Mouse (Mus musculus) ovary, postnatal 10 days (tissue): ENCODE measurements around the gene Krtap9-5.

Experiments used
- DNase-seq: peaks from one replicate; pipeline ENCODE4 v3.0.0; 2022; ENCODE audit warnings: low spot score

The Krtap9-5 gene

GRCm38 (mm10) chr11:99948175-99948574 lies at the start of gene Krtap9-5:
Krtap9-5 (plus strand) TSS chr11:99948475.
- DNase-seq = no peak

GRCm38 (mm10) chr11:99907620-99908019 lies 40.7 kb upstream of the Krtap9-5 start, which contains the start of gene Krtap31-1:
Krtap31-1 (plus strand) TSS chr11:99907920.
- DNase-seq = no peak

GRCm38 (mm10) chr11:99914451-99914850 lies 33.8 kb upstream of the Krtap9-5 start, which contains the start of gene Gm11565:
Gm11565 (plus strand) TSS chr11:99914751.
- DNase-seq = no peak

GRCm38 (mm10) chr11:99935991-99936390 lies 12.3 kb upstream of the Krtap9-5 start, which contains the start of gene Krtap31-2:
Krtap31-2 (plus strand) TSS chr11:99936291.
- no peak for DNase-seq

- no peak for DNase-seq
These were observed 10.5 kb upstream of the Krtap9-5 start for GRCm38 (mm10) chr11:99937751-99938264.

GRCm38 (mm10) chr11:99964213-99964612 lies 15.9 kb downstream of the Krtap9-5 start:
- DNase-seq = no peak

- no peak for DNase-seq
These were observed 17.7 kb downstream of the Krtap9-5 start for GRCm38 (mm10) chr11:99965961-99966360.

- no peak for DNase-seq
These were observed 30.7 kb downstream of the Krtap9-5 start, which contains the start of gene Krtap29-1 for GRCm38 (mm10) chr11:99978953-99979352. Krtap29-1 (minus strand) TSS chr11:99979053.

- DNase-seq = no peak
These were observed 34.5 kb downstream of the Krtap9-5 start for GRCm38 (mm10) chr11:99982731-99983130.

GRCm38 (mm10) chr11:99983442-99983841 lies 35.2 kb downstream of the Krtap9-5 start:
- no peak for DNase-seq

- DNase-seq = no peak
These were observed 37.2 kb downstream of the Krtap9-5 start for GRCm38 (mm10) chr11:99985291-99986092.

- no peak for DNase-seq
These were observed 37.9 kb downstream of the Krtap9-5 start, which contains the start of gene Krtap16-1 for GRCm38 (mm10) chr11:99986180-99986647. Krtap16-1 (minus strand) TSS chr11:99986597.

- DNase-seq = no peak
These were observed 40.3 kb downstream of the Krtap9-5 start for GRCm38 (mm10) chr11:99988530-99988929.

- no peak for DNase-seq
These were observed 41.7 kb downstream of the Krtap9-5 start for GRCm38 (mm10) chr11:99989881-99990405.

GRCm38 (mm10) chr11:99990571-99990970 lies 42.3 kb downstream of the Krtap9-5 start:
- DNase-seq = no peak

GRCm38 (mm10) chr11:99993620-99994383 lies 45.5 kb downstream of the Krtap9-5 start, which contains the start of gene Krtap17-1:
Krtap17-1 (minus strand) TSS chr11:99993994.
- no peak for DNase-seq

- no peak for DNase-seq
These were observed 46.0 kb downstream of the Krtap9-5 start for GRCm38 (mm10) chr11:99994384-99994661.

- DNase-seq = no peak
These were observed 50.8 kb downstream of the Krtap9-5 start for GRCm38 (mm10) chr11:99999091-99999490.
